Mouse (Mus musculus): ENCODE measurements around the gene Pla2g1b.
"Not testable (repeated sequence)": the region's sequence is repeated elsewhere in the genome, so short reads cannot be mapped to it uniquely, and the experiment has no call there.

The Pla2g1b gene

DNA sequence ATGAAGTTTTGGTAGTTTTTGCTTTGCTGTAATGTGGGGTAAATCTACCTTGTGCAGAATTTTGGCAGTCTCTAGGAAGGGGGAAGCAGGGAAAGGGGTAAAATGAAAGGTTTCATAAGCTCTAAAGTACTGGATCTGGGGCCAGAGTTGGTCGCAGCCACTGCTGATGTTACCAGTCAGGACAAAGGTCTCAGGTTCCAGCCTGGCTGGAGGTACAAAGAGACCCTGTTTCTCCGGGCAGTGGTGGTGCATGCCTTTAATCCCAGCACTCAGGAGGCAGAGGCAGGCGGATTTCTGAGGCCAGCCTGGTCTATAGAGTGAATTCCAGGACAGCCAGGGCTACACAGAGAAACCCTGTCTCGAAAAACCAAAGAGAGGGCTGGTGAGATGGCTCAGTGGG, 39.6 kb downstream of the Pla2g1b start:
- in situ Hi-C loops (cut with MboI), result not testable (repeated sequence)

DNA sequence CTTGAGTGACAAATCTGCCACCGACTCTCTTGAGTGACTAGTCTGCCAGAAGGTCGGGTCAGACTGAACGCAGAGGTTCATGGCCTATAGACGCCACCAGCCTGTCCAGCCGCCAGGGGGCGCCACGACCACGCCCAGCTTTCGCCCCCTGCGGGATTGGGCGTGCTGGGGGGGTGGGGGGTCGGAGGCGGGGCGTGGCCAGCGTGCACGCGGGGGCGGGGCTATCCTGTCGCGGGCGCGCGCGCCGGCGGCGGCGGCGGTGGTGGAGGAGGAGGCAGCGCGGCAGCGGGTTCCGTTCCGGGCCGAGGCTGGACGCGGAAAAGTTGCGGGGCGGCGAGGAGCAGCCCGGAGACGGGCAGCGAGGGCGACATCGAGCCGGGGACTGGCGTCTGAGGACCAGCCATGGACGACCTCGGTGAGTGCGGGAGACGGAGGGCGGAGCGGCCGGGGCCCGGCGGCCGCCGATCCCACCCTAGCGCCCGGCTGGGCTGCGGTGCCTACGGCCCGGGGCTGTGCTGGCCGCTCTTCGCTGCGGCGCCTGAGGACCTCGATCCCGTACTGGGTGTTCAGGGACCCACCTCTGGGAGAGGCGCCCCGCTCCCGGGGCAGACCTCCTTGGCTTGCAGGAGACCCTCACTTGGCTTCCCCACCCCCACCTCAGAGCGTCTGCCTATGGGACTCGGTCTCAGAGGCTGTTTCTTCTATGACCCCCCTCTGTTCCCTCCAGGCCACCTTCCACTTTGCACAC, 40.6 kb downstream of the Pla2g1b start, which contains the start of gene Pxn:
Pxn (plus strand) TSS at position 223 of the 748 bp plus-strand sequence.
- in situ Hi-C loops (cut with MboI), result no loop called here

DNA sequence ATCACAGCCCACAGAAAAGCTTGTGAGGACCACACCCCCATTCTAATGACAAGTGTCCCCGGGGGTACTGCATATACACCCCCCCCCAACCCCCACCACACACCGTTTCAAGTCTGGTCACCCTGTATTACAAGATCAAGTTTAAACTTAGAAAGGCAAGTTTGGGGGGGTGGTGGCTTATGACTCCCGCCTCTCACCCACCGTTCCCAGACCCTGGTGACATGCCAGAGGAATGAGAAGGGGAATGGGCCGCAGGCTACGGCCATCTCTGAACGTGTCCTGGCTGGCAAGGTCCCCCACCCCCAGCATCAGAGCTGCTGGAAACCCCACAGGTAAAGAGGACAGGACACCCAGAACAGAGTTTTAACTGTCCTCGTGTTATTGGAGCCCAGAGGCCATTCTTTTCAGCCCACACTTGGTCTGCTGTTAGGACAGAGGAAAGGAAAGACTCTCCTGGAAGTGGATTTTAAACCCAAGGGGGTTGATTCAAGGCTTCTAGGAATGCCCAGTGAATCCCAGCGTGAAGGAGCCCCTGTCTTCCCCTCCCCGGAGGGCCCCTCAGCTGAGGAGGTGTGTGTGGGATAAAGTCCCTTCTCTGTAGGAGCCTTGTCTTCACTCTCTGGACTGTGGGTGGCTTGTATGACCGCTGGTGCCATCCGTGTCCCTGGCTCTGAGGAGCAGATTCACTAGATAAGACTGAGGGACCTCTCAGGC, 41.4 kb downstream of the Pla2g1b start:
- in situ Hi-C loops (cut with MboI), result no loop called here

DNA sequence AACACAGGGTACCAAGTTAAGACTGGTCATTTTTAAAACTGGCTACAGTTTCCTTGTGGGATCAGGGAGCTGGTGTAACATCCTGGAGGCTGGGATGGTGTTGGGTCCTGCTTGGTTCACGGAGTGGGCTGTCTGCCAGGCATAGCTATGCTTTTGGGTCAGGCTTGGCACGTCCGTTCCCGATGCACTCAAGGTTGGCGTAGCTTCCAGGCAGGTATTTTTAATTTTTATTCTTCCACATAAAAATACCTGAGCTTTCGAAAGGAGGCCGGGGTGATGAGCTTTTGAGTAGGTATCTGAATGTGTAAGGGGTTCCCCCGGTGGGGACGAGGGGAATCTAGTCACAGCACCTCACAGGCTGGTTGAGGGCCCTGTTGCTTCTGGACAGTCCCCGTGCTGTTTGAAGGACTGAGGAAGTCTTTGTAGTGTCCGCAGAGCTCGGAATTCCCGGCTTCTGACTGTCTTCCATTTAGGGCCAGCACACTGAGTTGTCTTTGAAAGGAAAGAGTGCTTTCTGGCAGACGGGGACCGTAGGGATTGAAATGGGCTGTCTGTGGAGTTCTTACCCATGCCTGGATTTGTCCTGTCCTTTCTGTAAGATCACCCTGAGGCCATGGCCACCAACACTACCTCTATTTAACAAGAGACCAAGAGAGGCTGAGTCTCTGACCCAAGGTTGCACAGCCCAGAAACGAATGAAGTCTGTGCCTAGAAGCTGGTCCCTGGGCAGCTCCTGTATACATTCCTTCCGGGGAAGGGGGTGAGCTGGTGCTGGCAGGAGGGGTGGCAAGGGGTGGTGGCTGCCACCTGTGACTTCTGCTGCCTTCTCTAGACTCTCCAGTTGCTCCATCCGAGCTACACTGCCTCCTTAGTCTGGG, 42.2 kb downstream of the Pla2g1b start:
- in situ Hi-C loops (cut with MboI), result no loop called here

DNA sequence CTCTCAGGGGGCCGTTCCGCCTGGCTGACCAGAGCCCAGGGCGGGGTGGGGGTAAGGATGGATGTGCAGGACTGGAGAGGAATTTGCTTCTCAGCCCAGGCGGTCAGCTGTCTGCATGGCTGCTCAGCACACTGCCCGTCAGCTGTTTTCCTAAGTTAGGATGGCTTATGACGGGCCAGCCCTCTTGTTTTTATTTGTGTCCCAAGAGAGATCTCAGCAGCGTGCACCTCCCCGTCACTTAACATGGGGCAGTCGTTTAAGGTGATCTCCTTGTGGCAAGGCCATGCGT, 42.7 kb downstream of the Pla2g1b start:
- in situ Hi-C loops (cut with MboI), result no loop called here

DNA sequence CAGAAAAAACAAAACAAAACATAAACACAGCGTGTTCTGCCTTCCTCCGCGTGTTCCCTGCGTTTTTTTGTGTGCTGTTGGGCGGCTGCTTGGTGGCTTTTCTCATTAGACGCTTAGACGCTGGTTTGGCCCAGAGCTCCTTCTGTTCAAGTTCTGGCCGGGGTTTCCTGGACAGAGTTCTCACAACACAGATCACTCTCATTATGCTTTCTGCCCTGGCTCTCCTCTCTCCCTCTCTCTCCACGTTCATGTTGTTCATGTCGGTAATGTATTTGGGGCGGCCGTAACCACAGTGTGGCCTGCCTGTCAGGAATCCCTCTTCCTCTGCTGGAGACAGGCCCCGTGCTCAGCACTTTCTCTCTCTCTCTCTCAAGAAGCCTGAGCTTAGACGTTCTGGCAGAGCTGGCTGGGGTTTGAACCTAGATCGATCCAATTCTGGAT, 43.3 kb downstream of the Pla2g1b start:
- in situ Hi-C loops (cut with MboI), result no loop called here

DNA sequence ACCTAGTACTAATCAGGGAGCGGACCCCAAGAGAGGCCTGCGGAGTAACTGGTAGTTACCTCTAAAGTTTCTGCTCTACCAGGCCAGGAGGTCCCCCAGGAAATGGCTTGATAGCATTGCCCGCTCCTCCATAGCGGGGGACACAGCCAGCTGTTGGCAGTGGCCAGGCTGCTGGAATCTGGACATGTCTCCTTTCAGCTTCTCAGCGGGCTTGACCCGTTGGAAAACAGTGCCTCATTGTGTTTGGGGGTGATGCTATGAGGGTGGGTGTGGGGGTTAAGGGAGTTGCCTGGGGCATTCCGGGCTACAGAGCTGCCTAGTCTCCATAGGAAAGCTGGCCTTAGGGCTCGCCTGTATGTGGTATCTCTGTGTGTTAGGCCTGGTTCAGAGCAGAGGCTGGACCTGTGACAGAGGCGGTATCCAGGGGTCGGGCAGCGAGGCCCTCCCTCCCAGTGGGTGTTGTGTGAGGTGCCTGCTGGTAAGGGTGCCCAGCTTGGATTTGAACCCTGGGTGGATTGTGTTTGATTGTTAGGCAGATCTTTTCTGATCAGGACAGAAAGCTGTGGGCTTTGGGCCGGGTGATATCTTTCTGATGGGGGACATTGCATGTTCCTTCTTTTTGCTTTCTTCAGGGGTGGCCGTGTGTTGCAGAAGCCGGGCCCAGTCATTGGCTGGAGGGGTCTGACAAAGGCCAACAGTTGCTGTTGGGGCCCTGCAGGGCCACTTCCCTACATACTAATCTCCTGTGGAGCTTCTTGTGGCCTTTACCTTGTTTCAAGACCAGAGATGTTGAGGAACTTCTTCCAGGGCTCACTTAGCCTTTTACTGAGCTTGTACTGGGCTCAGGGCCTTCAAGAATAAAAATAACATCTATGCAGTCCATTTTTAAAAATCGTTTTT, 44.0 kb downstream of the Pla2g1b start:
- in situ Hi-C loops (cut with MboI), result no loop called here

DNA sequence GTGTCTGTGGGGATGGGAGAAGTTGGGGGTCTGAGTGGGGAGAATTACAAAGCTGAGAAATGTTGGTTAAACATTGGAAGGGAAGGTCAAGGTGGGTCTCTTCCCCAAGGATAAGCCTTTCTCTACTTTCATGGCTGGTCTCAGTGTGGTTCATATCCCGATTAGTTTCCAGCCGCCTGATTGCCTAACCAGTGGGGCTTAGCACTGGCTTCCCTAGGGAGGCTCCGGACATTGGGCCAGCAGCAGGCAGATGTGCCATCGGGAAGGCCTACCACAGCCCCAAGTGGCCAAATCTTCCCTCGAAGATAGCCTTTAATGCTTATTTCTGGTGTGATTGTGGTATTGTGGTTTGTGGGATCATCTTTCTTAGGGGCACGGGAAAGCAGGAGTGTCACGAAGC, 46.3 kb downstream of the Pla2g1b start:
- in situ Hi-C loops (cut with MboI), result no loop called here

DNA sequence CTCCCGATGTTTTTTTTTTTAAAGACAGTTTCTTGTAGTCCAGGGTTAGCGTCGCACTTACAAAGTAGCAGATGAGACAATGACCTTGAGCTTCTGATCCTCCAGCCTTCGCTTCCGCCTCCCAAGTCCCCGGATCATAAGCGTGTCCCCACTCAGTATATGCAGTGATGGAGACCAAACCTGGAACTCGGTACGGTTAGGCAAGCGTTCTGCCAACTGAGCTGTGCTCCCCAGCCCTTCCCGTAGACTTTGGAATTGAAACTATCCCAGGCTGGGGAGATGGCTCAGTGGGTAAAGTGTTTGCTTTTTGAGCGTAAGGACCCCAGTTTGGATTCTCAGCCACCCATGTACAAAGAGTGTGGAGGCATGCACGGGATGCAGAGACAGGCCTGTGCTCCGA, 47.2 kb downstream of the Pla2g1b start:
- in situ Hi-C loops (cut with MboI), result no loop called here

DNA sequence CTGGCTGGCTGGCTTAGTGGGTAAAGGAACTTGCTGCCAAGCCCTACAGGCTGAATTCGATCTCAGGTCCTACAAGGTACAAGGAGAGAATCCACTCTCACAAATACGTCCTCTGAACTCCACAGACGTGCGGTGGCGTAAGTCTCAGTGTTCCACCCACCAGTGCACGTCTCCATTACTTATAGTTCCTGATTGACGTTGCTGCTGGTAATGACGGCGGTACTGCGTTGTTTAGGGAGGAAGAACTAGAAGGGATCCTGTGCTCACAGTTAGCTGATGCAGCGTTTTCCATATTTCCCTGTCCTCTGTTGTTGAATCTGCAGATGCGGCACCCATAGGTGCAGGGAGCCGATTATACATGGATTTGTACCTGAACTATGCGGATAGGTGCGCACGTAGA, 47.7 kb downstream of the Pla2g1b start:
- in situ Hi-C loops (cut with MboI), result no loop called here

DNA sequence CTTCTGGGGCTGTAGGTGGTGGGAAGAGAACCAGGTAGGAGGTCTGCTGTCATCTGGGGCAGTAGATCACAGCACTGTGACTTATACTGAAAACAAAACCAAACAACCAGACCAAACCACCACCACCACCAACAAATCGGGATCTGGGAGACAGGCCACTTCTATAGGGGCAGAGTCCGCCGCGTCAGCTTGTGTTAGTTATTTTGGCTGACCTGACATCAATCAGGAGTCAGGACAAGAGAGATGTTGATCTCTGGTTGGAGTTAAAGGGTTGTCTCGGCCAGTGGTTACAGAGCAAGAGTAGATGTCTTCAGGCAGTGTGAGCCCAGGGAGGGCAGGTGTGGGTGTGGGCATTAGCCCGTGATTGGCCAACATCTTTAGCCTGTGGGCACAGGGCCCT, 48.3 kb downstream of the Pla2g1b start:
- in situ Hi-C loops (cut with MboI), result no loop called here

DNA sequence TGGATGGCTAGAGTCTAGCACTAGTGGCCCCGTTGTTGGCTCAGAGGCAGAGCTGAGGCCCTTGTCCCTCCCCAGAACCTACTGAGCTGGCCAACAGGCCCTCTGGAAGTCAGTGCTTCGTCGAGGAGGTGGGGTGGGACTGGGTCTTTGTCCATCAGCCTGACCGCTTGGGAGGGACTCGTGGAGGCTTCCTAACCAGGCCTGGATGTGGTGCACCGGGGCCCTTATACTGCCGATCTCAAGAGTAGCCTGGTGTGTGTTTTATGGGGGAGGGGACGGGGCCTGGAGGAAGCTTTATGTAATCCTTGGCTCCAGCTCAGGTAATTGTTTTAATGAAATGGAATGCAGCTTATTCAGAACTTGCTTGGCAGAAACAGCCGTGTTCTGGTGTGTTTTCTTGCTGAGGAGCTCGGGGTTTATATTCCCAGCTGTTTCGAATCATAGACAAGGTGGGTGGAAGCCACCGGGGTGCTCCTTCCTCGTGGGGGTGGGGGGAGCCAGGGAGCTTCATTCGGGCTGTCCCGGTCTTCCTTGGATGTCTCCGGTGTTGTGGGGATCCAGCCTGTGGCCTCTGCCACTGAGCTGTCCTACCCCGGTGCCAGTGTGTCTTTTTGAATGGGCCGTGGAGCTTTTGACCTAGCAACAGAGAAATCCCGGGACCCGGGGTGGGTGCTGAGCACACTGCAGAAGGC, 49.0 kb downstream of the Pla2g1b start:
- in situ Hi-C loops (cut with MboI), result no loop called here

DNA sequence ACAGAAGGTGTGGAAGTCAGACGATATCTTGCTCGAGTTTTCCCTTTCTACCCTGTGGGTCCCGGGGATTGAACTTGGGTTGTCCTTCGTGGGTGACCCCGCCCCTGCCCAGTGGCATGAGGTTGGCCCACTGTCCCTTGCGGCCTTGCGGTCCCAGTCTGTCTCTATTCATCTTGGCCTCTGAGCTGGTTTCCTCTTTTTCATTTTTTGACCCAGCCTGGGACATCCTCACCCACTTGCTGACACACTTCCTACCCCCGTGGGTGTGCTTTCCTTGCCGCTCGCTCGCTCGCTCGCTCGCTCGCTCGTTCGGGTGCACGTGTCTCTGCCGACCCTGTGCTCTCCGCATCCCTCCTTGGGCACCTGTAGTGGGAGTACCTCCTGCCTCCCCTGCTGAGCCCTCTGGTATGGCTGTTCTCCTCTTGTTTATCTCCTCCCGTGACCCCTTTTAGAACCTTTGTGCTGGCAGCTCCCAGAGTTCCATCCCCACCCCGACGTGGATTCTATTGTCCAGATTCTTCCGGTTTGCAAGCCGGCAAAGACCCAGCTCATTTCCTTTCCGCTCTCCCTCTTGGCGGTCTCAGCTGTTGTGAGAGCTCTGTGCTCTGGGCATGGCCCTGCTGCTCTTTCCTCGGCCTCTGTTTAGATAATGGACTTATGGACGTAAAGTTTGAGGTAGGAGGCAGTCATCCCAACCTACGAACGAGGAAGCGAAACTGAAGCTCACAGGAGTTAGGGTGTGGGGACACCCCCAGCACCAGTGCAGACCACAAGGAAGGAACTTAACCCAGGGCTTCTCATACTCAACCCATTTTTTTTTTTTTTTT, 50.2 kb downstream of the Pla2g1b start:
- in situ Hi-C loops (cut with MboI), result no loop called here

DNA sequence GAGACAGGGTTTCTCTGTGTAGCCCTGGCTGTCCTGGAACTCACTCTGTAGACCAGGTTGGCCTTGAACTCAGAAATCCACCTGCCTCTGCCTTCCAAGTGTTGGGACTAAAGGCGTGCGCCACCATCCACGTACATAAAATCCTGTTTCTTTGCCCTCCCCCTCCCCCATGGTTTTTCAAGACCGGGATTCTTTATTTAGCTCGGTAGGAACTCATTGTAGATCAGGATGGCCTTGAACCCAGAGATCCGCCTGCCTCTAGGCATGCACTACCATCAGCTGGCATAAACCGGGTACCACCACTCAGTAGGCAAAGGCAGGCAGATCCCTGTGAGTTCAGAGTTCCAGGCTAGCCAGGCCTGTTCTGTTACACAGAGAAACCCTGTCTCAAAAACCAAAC, 50.8 kb downstream of the Pla2g1b start:
- in situ Hi-C loops (cut with MboI), result no loop called here

DNA sequence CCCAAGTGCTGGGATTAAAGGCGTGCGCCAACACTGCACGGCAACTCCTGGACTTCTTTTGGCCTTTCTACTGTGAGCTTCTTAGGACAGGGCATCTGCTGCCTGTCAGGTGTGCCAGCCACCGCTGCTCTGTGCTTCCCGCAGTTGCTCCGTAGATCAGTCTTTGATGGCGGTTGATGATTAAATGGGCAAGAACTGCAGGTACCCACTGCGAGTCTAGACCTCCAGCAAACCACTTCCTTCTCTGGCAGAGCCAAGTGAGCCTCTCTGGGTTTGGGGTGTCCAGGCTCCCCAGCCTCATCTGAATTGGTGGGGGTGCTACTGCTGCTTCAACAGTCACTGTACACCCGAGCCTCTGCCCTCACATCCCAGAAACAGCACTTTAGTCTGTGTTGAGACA, 51.4 kb downstream of the Pla2g1b start:
- in situ Hi-C loops (cut with MboI), result no loop called here

DNA sequence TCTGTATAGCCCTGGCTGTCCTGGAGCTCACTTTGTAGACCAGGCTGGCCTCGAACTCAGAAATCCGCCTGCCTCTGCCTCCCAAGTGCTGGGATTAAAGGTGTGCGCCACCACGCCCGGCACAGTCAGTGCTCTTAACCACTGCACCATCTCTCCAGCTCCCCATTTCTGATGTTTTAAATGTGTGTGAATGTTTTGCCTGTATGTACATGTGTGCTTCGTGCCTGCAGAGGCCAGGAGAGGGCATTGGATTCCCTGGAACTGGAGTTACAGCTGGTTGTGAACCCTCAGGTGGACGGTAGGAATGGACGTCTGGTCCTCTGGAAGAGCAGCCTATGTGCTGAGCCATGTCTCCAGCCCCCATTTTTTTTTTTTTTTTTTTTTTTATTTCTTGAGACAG, 52.2 kb downstream of the Pla2g1b start:
- in situ Hi-C loops (cut with MboI), result not testable (repeated sequence)

DNA sequence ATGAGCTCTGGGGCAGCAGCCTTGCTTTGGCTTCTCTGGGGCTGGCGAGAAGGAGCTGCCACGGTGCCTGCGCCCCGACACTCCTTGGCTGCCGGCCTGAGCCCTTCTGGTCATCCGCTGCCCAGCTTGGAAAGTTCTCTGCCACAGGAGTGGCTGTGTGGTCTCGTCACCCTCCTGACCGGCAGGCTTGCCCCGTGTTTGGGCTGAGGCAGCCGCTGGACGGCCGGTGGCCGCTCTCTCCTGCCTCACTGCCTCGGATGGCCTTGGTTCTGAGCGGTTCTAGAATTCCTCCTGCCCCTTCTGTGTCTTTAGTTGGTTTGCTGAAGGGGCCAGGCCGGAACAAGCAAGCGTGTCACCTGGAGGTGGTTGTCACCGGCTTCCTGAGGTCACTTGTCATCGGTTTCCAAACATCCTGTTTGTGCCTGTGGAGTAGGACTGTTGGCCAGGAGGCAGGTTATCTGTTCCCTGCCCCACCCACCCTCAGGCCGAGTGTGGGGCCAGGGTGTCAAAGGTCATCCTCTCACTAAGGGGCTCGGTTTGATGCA, 54.3 kb downstream of the Pla2g1b start:
- in situ Hi-C loops (cut with MboI), result no loop called here

DNA sequence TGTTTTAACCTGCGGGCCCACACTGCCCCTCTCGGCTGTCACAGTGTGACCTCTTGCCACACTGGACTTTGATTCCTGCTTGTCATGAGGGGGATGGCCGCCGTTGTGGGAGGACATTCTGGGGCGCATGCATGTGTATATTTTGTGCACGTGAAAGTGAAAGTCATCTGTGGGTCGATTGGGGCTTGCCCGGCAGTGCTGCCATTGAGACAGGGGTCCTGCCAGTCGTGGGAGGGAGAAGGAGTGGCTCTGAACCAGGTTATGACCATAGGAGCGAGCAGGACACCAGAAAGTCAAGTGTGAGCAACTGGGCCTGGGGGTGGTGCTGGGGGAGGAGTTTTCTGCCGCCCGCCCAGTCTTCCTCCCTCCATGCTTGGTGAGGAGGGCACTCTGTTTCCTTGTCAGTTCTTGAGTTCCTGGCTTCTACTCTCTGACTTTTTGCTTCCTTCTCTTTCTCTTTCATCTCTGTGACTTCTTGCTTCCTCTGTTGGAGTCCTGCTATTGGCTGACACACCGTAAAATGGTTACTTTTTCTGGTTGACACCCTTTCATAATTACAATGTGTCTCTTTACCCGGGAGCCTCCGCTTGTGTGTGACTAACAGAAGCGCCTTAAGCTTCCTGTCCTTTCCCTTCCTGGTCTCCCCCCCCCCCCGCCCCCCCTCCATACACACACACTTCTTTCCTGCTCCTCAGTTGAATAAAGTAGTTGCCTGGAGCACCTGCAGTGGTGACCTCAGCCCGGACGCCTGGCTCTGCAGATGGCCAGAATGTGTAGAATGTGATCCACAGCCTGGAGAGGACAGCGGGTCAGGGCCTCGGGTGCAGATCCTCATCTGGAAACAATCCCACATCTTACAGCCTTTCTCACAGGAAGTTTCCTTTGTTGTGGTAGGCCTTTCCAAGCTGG, 55.7 kb downstream of the Pla2g1b start:
- in situ Hi-C loops (cut with MboI), result no loop called here

DNA sequence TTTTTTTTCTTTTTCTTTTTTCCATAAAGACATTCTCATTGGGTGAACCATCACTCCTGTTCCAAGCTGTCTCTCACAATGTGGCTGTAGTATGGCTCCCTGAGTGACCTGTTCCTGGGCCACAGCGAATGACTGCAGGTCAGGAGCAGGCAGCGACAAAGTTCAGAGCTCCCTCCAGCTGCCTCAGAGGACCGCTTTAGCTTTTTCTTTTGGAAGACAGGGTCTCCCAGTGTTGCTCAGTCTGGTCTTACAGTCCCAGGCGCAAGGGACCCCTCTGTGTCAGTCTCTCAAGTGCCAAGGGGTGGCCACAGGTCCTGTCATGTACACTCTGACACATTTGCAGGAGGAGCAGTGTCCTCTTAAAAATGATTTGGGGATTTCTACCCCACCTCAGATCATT, 56.5 kb downstream of the Pla2g1b start:
- in situ Hi-C loops (cut with MboI), result no loop called here
